Mouse (Mus musculus): ENCODE measurements around the gene Pcdh15. TPM values are rescaled to one million over a fixed set of nuclear protein-coding genes. Genes with fewer than 3 reads are reported as not detected.

Pcdh15 gene
- polyA plus RNA-seq, 1 experiment from 2014 or later = 1.00 TPM

GRCm38 (mm10) chr10:73147543-73147942 lies 48.4 kb downstream of the Pcdh15 start:
- no peaks in the 10 kb centered on the region for H3K9me3 ChIP-seq (replicated peaks)
- H3K36me3 ChIP-seq = no peaks in the 10 kb centered on the region
- H3K27ac ChIP-seq = no peak overlapping the region
- H3K9ac ChIP-seq = no peak overlapping the region
- H3K27me3 ChIP-seq = no peaks in the 10 kb centered on the region
- no peak overlapping the region for H3K4me3 ChIP-seq (replicated peaks)
- no peak for ATAC-seq (replicated peaks; ENCODE audit: low FRiP score)
- H3K4me1 ChIP-seq = no peaks in the 10 kb centered on the region
- H3K4me2 ChIP-seq = no peak overlapping the region

- H3K4me3 ChIP-seq (replicated peaks) = no peak overlapping the region
- H3K27me3 ChIP-seq = no peaks in the 10 kb centered on the region
- H3K4me1 ChIP-seq = no peaks in the 10 kb centered on the region
- H3K4me2 ChIP-seq = no peak overlapping the region
- ATAC-seq (replicated peaks; ENCODE audit: low FRiP score) = no peak
- H3K27ac ChIP-seq = no peak overlapping the region
- H3K9me3 ChIP-seq (replicated peaks) = no peaks in the 10 kb centered on the region
- H3K9ac ChIP-seq = no peak overlapping the region
- 75% methylated on average over 4 of the region's 4 CpGs for WGBS
- H3K36me3 ChIP-seq = no peaks in the 10 kb centered on the region
Observed at GRCm38 (mm10) chr10:73147978-73148377, 48.8 kb downstream of the Pcdh15 start.

- Histone ChIP-seq H3K4me3 (replicated peaks) (no peak overlapping the region), H3K4me2 (no peak overlapping the region), H3K9ac (no peak overlapping the region), H3K27me3 (no peaks in the 10 kb centered on the region), H3K27ac (no peak overlapping the region), H3K4me1 (no peaks in the 10 kb centered on the region), H3K9me3 (replicated peaks) (no peaks in the 10 kb centered on the region), H3K36me3 (no peaks in the 10 kb centered on the region)
- 85% methylated on average over 5 of the region's 5 CpGs for WGBS
- no peak for ATAC-seq (replicated peaks; ENCODE audit: low FRiP score)
Observed at GRCm38 (mm10) chr10:73154544-73154943, 55.4 kb downstream of the Pcdh15 start.

GRCm38 (mm10) chr10:73161757-73162156 lies 62.6 kb downstream of the Pcdh15 start:
- no peak for ATAC-seq (replicated peaks; ENCODE audit: low FRiP score)
- Histone ChIP-seq H3K27ac (no peak overlapping the region), H3K4me2 (no peak overlapping the region), H3K36me3 (no peaks in the 10 kb centered on the region), H3K27me3 (no peaks in the 10 kb centered on the region), H3K4me3 (replicated peaks) (no peak overlapping the region), H3K4me1 (no peaks in the 10 kb centered on the region), H3K9ac (no peak overlapping the region), H3K9me3 (replicated peaks) (no peaks in the 10 kb centered on the region)
- WGBS = 86% methylated on average over 1 of the region's 1 CpGs

- Histone ChIP-seq H3K9ac (no peak overlapping the region), H3K27ac (no peak overlapping the region), H3K4me2 (no peak overlapping the region), H3K36me3 (no peaks in the 10 kb centered on the region), H3K9me3 (replicated peaks) (no peaks in the 10 kb centered on the region), H3K4me3 (replicated peaks) (no peak overlapping the region), H3K27me3 (no peaks in the 10 kb centered on the region), H3K4me1 (no peaks in the 10 kb centered on the region)
- ATAC-seq (replicated peaks; ENCODE audit: low FRiP score) = no peak
- 75% methylated on average over 2 of the region's 2 CpGs for WGBS
Observed at GRCm38 (mm10) chr10:73216001-73216400, 116.9 kb downstream of the Pcdh15 start.

GRCm38 (mm10) chr10:73242294-73242693 lies 143.2 kb downstream of the Pcdh15 start:
- no peaks in the 10 kb centered on the region for H3K27me3 ChIP-seq
- H3K36me3 ChIP-seq = no peaks in the 10 kb centered on the region
- H3K9me3 ChIP-seq (replicated peaks) = no peaks in the 10 kb centered on the region
- no peaks in the 10 kb centered on the region for H3K4me1 ChIP-seq
- no peak overlapping the region for H3K9ac ChIP-seq
- no peak overlapping the region for H3K4me2 ChIP-seq
- H3K4me3 ChIP-seq (replicated peaks) = no peak overlapping the region
- WGBS = 71% methylated on average over 5 of the region's 5 CpGs
- no peak overlapping the region for H3K27ac ChIP-seq
- ATAC-seq (replicated peaks; ENCODE audit: low FRiP score) = no peak

- Histone ChIP-seq H3K9ac (no peak overlapping the region), H3K27ac (no peak overlapping the region), H3K4me3 (replicated peaks) (no peak overlapping the region), H3K4me1 (no peaks in the 10 kb centered on the region), H3K36me3 (no peaks in the 10 kb centered on the region), H3K4me2 (no peak overlapping the region), H3K9me3 (replicated peaks) (no peaks in the 10 kb centered on the region), H3K27me3 (no peaks in the 10 kb centered on the region)
- ATAC-seq (replicated peaks; ENCODE audit: low FRiP score) = no peak
- 87% methylated on average over 4 of the region's 4 CpGs for WGBS
Observed at GRCm38 (mm10) chr10:73280438-73280837, 181.3 kb downstream of the Pcdh15 start.

GRCm38 (mm10) chr10:73296456-73296855 lies 197.3 kb downstream of the Pcdh15 start:
- WGBS = 71% methylated on average over 5 of the region's 5 CpGs
- no peak for ATAC-seq (replicated peaks; ENCODE audit: low FRiP score)

GRCm38 (mm10) chr10:73301951-73302350 lies 202.8 kb downstream of the Pcdh15 start:
- 60% methylated on average over 8 of the region's 8 CpGs for WGBS
- H3K27me3 ChIP-seq = no peaks in the 10 kb centered on the region
- no peak for ATAC-seq (replicated peaks; ENCODE audit: low FRiP score)
- no peak overlapping the region for H3K4me3 ChIP-seq (replicated peaks)
- no peak overlapping the region for H3K4me2 ChIP-seq
- no peak overlapping the region for H3K9ac ChIP-seq
- no peak overlapping the region for H3K27ac ChIP-seq
- H3K9me3 ChIP-seq (replicated peaks) = no peaks in the 10 kb centered on the region
- H3K36me3 ChIP-seq = no peaks in the 10 kb centered on the region
- H3K4me1 ChIP-seq = no peaks in the 10 kb centered on the region

More at GRCm38 (mm10) chr10:73296456-73296855, 197.3 kb downstream of the Pcdh15 start:
- H3K4me2 ChIP-seq = no peak overlapping the region
- H3K9me3 ChIP-seq (replicated peaks) = no peaks in the 10 kb centered on the region
- no peaks in the 10 kb centered on the region for H3K4me1 ChIP-seq
- no peak overlapping the region for H3K27ac ChIP-seq
- no peaks in the 10 kb centered on the region for H3K27me3 ChIP-seq
- no peak overlapping the region for H3K9ac ChIP-seq
- H3K4me3 ChIP-seq (replicated peaks) = no peak overlapping the region
- no peaks in the 10 kb centered on the region for H3K36me3 ChIP-seq

GRCm38 (mm10) chr10:73306677-73307076 lies 207.5 kb downstream of the Pcdh15 start:
- Histone ChIP-seq H3K27me3 (no peaks in the 10 kb centered on the region), H3K4me1 (no peaks in the 10 kb centered on the region), H3K9ac (no peak overlapping the region), H3K4me3 (replicated peaks) (no peak overlapping the region), H3K36me3 (no peaks in the 10 kb centered on the region), H3K4me2 (no peak overlapping the region), H3K27ac (no peak overlapping the region), H3K9me3 (replicated peaks) (no peaks in the 10 kb centered on the region)
- ATAC-seq (replicated peaks; ENCODE audit: low FRiP score) = no peak
- WGBS = 89% methylated on average over 1 of the region's 1 CpGs

- H3K4me2 ChIP-seq = no peak overlapping the region
- H3K27ac ChIP-seq = no peak overlapping the region
- no peak overlapping the region for H3K4me3 ChIP-seq (replicated peaks)
- 89% methylated on average over 7 of the region's 7 CpGs for WGBS
- ATAC-seq (replicated peaks; ENCODE audit: low FRiP score) = no peak
- no peaks in the 10 kb centered on the region for H3K4me1 ChIP-seq
- H3K9me3 ChIP-seq (replicated peaks) = no peaks in the 10 kb centered on the region
- H3K36me3 ChIP-seq = no peaks in the 10 kb centered on the region
- H3K27me3 ChIP-seq = no peaks in the 10 kb centered on the region
- H3K9ac ChIP-seq = no peak overlapping the region
Observed at GRCm38 (mm10) chr10:73326861-73327260, 227.7 kb downstream of the Pcdh15 start.

GRCm38 (mm10) chr10:73333426-73333825 lies 234.3 kb downstream of the Pcdh15 start:
- Histone ChIP-seq H3K4me2 (no peak overlapping the region), H3K9me3 (replicated peaks) (no peaks in the 10 kb centered on the region), H3K27me3 (no peaks in the 10 kb centered on the region), H3K4me3 (replicated peaks) (no peak overlapping the region), H3K9ac (no peak overlapping the region), H3K4me1 (no peaks in the 10 kb centered on the region), H3K36me3 (no peaks in the 10 kb centered on the region), H3K27ac (no peak overlapping the region)
- ATAC-seq (replicated peaks; ENCODE audit: low FRiP score) = no peak
- WGBS = 82% methylated on average over 1 of the region's 1 CpGs

GRCm38 (mm10) chr10:73379001-73379400 lies 279.9 kb downstream of the Pcdh15 start:
- no peaks in the 10 kb centered on the region for H3K9me3 ChIP-seq (replicated peaks)
- H3K4me1 ChIP-seq = no peaks in the 10 kb centered on the region
- H3K4me3 ChIP-seq (replicated peaks) = no peak overlapping the region
- WGBS = 83% methylated on average over 2 of the region's 2 CpGs
- H3K4me2 ChIP-seq = no peak overlapping the region
- H3K27ac ChIP-seq = no peak overlapping the region
- no peaks in the 10 kb centered on the region for H3K27me3 ChIP-seq
- H3K9ac ChIP-seq = no peak overlapping the region
- no peaks in the 10 kb centered on the region for H3K36me3 ChIP-seq
- no peak for ATAC-seq (replicated peaks; ENCODE audit: low FRiP score)
